Mouse (Mus musculus): ENCODE data around the gene Dedd.

The Dedd gene

DNA sequence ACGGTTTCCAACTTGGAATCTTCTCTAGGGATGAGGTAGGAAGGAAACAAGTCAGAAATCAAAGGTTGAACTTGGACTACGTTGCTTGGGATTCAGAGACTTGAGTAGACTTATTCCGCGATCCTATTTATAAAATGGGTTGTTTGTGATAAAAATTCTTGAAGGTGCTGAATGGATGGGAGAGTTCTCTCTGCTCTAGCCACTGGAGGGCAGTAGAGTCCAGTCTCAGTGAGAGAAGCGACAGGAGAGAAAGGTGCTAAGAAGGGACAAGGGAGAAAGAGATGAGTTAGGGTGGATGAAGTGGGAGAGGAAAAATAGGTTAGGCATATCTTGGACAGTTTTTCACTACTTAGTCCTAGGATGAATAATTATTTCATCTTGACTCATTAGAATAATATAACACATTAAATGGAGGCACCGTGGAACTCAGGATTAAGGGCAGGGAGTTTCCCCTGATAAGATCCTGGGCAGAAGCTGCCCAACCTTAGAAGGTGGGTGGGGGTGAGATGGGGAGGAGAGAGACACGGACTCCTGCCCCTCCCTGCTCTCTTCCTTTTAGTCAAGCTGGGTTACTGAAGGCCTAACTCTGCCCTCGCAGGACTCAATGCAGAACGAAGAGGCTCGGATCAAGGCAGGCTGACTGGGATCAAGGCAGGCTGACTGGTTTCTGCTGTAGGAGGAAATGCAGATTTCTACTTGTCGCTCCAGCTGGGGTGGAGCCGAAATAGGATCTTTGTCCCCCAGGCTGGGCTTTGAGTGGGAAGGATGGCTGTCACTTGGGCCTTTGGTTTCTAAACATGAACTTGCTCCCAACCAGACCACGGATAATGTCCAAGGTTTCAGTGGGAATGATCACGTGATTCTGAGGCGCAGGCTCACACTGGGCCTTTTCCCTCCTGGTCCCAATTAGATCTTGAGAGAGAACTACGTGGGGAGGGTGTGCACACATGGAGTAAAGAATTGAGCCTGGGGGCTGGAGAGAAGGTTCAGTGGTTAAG lies 32.5 kb downstream of the Dedd start:
- peak; percentile 12 for DNase-seq

DNA sequence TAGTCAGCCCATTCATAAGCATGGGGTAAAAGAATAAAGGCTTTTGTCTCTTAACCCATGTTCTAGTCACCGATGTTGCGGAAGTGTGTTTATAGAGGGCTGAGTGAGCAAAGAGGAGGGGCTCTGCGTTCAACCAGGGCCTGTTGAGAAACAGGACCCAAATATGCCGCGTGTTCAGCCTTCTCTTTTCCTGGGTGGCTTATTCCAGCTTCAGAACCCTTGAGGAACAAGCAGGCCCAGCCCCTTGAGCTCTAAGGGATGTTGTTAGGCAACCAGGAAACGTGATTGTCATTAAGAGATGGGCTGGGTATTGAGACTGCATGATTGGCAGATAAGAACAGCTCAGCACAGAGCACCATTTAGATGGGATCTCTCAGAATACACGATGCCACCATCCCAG lies 37.0 kb downstream of the Dedd start:
- no peak for DNase-seq

DNA sequence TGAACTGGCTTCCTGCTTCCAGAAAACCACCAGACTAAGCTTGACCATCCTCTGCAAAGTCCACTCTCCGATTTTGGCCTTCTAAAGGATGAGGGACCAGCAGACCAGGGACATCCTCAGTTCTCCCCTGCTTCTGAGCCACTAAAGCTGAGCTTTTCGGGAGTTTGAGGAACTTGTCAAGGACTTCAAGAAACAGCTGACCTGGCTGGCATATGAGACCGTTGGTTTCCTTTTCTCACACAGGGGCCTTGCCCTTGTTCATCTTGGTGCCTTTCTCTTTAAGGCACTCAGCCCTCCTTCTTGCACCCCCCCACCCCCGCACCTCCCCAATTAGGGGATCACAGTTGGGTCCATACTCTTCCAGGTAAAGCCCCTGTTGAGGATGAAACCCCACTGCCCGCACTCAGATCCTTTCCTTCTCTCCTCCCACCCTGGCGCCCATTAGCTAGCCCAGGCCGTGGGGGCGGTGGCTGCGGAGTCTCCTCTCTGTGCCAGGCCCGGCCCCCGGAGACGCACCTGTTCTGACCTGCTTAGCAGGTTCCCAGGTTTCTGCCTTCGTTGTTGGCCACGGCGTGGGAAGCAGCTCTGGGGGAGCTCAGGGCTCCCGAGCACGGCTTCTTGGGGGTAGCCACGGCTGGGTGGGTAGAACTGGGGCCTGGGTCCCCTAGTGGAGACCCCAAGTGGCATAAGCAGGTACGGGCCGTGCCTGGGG lies 41.1 kb downstream of the Dedd start, which contains the start of gene Nectin4:
Gene Nectin4, plus strand, starts transcription at position 255 of the 712 bp plus-strand sequence.
- DNase-seq = peak; percentile 44

DNA sequence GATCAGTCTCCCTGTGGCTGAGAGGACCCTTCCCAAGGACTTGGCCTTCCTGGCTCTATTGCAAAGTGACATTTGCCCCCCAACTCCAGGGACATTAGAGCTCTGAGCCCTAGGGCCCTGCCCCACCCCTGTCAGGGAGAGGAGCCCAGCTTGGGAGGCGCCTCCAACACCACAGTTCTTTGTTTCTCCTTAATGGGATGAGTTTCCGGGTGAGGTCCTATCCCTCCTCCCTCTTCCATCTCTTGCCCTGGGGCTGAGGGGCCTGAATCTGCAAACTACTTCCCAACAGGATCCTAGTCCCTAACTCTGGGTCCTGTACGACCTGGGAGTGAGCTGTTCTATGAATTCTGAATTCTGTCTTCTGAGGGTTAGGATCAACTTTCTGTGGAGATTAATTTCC lies 43.9 kb downstream of the Dedd start:
- DNase-seq = no peak

DNA sequence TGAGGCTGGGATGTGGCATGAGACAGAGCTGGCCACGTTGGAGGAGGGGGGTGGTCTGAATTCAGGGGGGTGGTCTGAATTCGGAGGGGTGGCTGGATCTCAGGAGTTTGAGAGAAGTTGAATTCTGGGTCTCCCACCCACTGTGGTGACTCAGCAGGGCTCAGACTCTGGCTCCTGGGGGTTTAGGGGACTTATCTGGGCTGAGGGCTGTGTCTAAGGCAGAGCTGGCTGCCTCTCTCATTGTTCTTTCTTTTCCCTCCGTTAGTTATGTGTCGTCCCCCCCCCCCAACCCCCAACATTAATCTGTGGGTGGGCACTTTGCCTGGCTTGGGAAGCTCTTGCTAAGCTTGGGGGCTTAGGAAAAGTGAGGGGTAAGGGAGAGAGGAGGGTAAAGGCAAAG lies 45.0 kb downstream of the Dedd start:
- DNase-seq = no peak

DNA sequence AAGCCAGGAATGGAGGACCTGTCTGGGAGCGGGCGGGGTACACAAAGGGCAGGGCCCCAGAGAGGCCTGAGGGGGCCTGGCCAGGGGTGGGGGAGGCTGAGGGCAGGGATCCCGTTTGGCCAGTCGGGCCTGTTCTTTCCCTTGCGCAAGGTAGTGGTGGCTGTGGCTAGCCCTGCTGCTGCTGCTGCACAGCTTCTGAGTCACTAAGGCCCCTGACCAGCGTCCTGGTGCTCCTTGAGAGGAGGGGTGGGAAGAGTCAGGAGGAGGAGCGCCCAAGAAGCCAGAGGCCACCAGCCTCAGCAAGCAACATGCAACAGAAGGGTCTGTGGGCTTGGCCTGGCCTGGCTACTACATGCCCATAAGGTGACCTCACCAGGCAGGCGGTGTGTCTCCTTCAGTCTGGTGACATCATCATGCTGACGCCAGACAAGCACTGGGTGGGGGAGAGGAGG lies 46.7 kb downstream of the Dedd start:
- DNase-seq = no peak

DNA sequence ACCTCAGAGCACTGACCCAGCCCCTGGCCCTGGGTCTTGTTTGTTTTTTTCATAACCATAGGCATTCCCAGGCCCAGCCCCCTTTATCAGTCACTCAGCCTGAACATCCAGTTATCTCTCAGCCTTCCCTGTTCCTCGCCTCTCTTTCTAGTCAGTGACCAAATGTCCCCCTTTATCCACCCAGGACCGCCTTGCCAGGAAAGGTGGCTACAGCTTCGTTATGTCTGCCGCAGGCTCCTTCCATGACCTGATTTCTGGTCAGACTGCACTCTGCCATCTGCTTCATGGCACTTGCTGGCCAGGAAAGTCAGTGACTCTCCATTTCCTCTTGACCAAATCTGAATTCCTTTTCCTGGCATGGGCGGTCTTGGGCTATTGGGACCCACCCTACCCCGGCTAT lies 49.4 kb downstream of the Dedd start:
- DNase-seq = no peak

DNA sequence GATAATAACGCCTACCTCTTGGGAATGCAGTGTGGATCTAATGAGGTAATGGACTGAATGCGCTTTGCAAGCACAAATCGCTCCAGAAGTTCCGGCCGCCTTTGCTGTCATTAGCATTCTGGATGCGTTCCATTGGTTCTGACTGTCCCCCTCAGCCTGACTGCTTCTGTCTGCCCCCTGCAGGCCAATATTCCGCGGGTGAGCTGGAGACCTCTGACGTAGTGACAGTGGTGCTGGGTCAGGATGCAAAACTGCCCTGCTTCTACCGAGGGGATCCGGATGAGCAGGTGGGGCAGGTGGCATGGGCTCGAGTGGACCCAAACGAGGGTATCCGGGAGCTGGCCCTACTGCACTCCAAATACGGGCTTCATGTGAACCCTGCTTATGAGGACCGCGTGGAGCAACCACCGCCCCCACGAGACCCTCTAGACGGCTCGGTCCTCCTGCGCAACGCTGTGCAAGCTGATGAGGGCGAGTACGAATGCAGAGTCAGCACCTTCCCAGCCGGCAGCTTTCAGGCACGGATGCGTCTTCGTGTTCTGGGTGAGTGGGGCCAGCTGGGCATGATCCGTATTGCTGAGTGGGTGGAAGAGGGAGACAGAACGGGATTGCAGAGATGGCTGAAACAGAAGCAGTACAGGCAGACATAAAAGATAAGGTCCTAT lies 51.1 kb downstream of the Dedd start:
- DNase-seq = peak; percentile 66

DNA sequence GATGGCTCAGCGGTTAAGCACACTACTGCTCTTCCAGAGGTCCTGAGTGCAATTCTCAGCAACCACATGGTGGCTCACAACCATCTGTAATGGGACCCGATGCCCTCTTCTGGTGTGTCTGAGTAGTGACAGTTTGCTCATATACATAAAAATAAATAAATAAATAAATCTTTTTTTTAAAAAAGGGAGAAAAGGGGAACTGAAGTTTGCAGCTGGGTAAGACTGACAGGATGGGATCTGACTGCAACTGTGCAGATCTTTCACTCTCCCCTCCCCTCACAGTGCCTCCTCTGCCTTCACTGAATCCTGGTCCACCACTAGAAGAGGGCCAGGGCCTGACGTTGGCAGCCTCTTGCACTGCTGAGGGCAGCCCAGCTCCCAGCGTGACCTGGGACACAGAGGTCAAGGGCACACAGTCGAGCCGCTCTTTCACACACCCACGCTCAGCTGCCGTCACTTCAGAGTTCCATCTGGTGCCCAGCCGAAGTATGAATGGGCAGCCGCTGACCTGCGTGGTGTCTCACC lies 53.2 kb downstream of the Dedd start:
- DNase-seq = no peak

DNA sequence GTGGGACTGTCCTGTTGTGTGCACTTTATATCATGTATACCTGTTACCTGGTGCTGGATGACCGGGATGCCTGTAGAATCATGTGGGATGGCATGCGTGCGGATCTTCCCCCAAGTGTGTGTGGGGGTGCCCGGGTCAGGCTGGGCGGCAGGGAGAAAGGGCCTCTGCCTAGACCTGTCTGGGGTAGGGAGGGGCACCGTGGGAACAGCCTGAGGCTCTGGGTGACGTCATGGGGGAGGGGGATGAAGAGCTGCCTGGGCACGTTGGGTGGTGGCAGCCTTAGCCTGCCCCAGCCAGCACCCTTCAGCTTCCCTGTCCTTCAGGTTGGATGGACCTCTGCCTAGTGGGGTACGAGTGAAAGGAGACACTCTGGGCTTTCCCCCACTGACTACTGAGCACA lies 55.4 kb downstream of the Dedd start:
- no peak for DNase-seq

DNA sequence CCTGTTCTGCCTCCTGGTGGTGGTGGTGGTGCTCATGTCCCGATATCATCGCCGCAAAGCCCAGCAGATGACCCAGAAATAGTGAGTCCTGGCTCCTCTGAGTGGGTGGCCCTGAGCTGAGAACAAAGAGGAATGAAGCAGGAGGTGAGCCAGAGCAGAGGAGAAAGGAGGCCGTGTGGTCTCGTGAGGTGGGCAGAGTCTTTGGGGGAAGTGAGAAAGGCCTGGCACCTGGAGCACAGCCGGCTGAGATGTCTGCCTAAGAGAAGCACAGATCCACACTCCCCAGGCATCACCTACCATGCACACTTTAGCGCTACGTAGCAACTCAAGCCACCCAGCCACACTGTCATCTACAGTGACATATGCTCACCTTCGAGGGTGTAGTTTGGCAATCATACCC lies 56.2 kb downstream of the Dedd start:
- DNase-seq = no peak

DNA sequence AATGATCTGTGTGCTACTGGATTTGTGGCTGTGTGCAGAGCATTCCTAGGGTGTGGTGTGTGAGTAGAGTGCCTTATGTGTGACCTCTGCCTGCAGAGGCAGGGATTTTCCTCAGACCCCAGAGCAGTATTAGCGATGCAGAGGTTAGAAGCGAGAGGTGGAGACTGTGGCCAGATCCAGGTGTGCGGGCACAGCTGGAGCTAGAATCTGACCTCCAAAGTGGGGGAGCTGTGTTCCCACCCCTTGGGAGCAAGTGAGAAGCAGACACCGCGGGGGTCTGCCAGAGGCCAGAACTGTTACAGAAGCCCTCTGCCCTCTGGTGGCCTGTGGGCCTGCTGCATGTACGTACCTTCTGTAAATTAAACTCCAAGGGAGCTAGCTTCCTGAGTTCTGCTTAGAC lies 58.2 kb downstream of the Dedd start:
- DNase-seq = no peak

DNA sequence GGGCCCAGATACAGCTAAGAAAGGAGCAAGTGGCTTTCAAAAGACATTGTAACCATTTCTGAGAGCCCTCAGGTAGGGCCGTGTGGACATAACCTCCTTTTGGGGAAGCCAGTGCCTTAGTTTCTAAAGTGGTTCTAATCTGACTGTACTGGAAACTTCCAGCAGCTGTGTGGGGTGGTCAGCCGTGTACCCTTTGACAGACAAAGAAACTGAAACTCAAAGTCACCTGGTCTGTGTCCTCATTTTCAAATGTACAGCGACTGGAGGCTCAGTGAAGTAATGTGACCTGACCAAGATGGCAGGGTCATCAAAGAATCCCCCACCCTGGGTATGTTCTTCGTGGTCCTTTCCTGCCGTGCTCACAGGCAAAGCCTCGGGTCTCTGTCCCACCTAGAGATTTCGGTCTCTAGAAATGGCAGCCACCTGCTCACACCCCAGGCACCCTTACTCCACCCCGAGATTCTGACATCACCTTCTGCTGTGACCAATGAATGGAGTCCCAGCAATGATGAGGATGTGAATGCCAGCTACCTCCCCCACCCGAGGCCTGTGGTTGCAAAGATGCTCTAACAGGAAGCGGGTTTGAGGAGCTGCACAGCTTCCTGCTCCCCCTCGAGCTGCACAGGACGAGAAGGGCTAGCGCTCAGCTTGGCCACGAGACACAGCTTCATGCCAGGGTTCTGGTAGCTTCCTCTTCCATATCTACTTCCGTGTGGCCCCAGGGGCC lies 59.6 kb downstream of the Dedd start, which contains the start of gene Arhgap30:
Gene Arhgap30, plus strand, starts transcription at position 579 of the 727 bp plus-strand sequence.
- DNase-seq = peak; percentile 35

DNA sequence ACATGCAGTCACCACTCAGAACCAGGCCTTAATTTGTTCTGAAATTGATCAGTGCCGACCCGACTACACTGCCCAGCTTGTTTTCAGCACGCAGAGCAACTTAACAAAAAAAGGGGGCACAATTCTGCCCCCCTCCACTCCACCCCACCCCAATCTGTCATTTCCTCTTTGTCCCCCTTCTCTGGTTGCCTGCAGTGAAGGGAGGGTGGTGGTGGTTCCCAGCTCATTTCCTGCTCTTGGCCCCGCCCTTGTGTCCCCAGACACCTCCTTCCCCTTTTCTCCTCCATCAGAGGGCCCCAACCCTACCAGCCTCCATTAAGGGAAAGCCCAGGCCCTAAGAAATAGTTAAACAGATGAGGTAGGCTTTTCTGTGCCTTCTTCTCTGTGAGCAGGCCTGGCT lies 61.2 kb downstream of the Dedd start:
- no peak for DNase-seq
